Mouse (Mus musculus) left cerebral cortex, postnatal 14 days (tissue): Measurements from ENCODE around the gene E2f1. TPM values are rescaled to one million over a fixed set of nuclear protein-coding genes. Genes with fewer than 3 reads are reported as not detected.

ENCODE experiments used
- DNase-seq, 2 experiments: peaks; one replicate each; pipeline ENCODE4 v3.0.0; 2021 to 2022; ENCODE audit warnings: low spot score in 2 of 2, mixed read lengths in 1 of 2
- intact Hi-C: fragments of 180-260 bp; cut with DNase I; formaldehyde crosslinking; loops from one replicate; pipeline ENCODE4 v1.15.1; 2025
- total RNA-seq, 2 experiments: library from RNA; stranded (reverse); gene quantifications; 2 replicates each; pipeline ENCODE4 v1.2.3; 2021

Gene E2f1
- total RNA-seq, 2 experiments from 2014 or later: 11.5 to 11.8 TPM

DNA sequence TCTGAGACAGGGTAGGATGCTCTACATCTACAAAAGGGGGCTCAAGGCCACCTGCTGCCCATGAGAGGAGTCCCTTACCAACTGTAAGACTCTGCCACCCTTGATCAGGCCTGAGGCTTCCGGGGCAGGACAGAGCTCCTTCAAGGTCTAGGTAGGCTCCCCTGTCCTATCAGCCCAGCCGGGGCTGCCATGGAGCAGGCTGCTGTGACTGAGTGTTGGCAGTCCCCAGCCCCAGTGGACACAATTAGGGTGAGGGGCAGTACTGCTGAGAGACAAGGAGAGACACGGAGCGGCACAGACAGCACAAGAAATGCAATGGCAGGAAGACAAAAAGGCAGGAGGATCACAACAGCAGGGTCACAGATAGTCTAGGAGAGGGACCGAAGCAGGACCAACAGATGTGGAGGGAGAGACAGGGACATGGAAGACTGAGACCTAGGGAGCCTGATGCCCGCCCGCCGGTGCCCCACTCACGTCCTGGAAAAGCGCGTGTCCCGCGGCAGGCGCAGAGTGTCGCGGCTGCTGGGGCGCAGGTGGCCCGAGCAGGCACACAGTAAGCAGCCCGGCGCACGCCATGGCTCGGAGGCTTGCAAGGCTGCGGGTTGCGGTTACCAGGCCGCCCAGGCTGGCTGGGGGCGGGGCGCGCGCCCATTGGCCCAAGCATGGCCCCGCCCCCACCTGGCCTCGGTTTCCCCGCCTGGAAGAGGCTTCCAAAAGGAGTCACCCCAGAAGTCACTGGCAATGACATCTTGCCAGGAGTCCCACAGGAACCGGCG, 11.2 kb downstream of the E2f1 start, which contains the start of gene Necab3:
TSS of gene Necab3 (minus strand) at position 627 of the 776 bp plus-strand sequence.
- intact Hi-C loops: loop anchor here (5.0 kb wide), 1 partner anchor 54 kb away; the partner anchor contains the start of genes 4930519P11Rik and Zfp341
- peak; percentile 60 to 72 for DNase-seq

DNA sequence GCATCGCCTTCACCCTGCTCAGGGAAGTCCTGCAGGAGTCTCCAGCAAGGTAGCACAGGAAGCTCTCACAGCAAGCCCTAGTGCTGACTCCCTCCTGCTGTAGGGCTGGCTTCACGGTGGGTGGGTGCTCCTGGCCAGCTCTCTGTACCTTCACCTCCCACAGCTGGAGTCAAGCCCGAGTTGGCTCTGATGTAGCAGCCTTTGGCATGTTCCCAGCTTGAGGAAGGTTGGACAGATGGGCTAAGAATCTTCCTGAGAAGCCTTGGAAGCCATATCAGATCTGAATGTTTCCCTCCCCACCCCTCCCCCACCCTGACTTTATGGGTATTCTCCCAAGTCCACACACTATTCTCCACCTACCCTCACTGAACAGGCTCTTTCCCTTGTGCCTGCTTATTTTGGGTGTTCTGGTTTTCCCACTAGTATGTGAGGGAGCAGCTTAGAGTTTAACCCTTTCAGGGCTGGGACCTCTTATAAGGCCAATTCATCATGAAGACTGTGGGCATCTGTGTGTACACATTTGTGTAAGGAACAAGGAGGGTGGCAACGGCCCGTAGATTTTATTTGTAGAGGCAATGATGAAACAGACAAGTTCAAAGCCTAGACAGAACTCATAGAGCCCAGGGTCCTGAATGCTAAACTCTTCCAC, 12.4 kb downstream of the E2f1 start:
- intact Hi-C loops: loop anchor here (5.0 kb wide), 1 partner anchor 55 kb away; the partner anchor contains the start of genes 4930519P11Rik and Zfp341
- DNase-seq: peak in 1 of 2 experiments; percentile 62

DNA sequence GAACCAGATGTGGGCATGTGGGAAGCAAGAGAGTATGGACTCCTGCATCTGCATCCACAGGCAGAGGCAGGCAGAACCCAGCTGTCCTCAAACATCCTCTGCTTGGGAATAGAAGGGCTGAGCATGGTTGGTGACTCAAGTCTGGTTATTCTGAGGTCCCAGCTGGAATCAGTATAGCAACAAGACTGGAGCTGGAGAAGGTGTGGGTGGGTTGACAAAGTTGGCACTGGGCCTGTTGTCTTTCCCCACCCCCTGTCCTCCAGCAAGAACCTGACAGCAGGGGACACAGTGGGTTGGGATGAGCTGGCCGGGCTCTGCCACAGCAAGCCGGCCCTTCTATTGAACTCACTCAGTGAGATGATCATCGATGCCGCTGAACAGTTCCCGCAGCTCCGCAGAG, 14.5 kb downstream of the E2f1 start:
- intact Hi-C loops: loop anchor here (2.0 to 5.0 kb wide), 2 partner anchors 30 to 57 kb away; partner anchors contain the start of genes 4930519P11Rik and Zfp341
- DNase-seq: peak; percentile 64 to 88

DNA sequence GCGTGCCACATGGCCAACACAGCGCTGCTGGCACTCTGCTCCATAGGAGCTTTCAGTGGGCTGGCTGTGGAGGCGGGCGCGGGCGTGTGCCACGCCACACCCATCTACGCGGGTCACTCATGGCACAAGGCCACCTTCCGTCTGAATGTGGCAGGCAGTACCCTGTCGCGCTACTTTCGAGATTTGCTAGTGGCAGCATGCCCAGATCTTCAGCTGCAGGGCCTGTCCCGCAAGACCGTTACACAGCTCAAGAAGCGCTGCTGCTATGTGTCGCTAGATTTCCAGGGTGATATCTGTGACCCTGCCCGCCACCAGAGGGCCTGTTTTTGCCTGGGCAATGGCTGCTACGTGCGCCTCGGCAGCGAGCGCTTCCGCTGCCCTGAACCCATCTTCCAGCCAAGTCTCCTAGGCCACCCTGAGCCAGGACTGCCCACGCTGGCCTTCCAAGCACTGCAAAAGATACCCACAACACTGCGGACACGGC, 17.2 kb downstream of the E2f1 start:
- peak; percentile 73 to 86 for DNase-seq
- intact Hi-C loops: no loop called here

DNA sequence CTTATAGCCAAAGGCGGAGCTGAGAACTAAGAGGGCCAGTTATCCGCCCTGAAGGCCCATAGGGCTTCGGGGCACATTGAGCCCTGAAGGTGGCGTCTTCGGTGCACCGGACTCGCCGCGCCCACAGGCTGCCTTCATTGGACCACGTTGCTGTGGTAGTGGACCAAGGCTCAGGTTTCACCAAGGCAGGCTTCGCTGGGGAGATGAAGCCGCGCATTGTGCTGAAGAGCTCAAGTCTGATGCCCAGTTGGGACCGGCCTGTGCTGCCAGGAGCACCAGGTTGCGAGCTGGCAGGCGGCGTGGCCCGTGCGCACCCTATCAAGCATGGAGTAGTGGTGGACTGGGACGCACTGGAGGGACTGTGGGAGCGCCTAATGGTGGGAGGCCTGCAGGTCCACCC, 17.8 kb downstream of the E2f1 start:
- intact Hi-C loops: no loop called here
- no peak for DNase-seq

DNA sequence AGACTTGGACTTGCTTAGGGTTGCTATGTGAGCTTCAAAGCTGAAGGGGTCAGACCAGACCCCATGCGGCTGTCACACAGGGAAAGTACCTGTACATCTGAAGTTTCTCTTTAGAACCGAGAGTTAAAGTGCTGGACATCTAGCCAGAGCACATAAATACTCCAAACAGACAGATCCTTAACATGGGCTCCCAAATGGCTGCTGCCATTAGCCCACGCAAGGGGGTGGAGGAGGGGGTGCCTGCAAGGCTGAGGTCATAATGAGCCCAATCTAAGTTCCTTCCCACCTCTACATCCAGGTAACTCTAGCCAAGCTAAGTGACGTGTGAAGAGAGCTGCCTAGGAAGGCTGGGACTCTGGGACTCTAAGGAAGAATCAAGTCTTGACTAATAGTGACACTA, 18.2 kb downstream of the E2f1 start, which contains the start of gene Actl10:
TSS of gene Actl10 (plus strand) at position 301 of the 400 bp plus-strand sequence.
- no peak for DNase-seq
- intact Hi-C loops: no loop called here

DNA sequence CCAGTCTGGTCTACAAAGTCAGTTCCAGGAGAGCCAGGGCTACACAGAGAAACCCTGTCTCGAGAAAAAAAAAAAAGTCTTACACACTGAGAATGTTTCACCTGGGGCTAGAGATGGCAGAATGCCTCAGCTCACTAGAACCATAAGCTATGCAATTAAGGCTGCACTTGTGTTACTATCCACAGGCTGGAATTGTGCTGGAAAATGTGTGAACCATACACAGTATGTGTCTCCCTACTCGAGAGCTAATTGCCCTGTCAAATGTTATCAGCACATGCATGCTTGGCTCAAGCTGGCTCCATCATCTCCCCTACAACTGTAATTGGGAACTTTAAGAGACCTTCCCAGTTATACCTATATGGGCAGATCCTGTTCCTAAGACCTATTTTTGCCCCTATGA, 18.8 kb downstream of the E2f1 start:
- intact Hi-C loops: no loop called here
- no peak for DNase-seq

DNA sequence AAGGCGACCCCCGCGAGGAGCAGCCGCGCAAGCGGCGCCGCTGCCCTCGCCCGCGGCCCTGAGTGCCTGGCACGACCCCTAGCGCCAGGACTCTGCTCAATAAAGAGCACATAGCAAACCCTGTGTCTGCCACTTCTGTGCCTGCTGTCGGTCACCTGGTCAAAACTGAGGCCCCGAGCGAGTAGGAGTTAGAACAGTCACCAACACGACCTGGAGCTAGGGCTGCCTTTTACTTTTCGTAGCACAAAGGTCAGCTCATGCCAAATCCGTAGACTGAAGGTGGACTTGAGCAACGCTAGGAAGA, 19.9 kb downstream of the E2f1 start:
- DNase-seq: no peak
- intact Hi-C loops: no loop called here

DNA sequence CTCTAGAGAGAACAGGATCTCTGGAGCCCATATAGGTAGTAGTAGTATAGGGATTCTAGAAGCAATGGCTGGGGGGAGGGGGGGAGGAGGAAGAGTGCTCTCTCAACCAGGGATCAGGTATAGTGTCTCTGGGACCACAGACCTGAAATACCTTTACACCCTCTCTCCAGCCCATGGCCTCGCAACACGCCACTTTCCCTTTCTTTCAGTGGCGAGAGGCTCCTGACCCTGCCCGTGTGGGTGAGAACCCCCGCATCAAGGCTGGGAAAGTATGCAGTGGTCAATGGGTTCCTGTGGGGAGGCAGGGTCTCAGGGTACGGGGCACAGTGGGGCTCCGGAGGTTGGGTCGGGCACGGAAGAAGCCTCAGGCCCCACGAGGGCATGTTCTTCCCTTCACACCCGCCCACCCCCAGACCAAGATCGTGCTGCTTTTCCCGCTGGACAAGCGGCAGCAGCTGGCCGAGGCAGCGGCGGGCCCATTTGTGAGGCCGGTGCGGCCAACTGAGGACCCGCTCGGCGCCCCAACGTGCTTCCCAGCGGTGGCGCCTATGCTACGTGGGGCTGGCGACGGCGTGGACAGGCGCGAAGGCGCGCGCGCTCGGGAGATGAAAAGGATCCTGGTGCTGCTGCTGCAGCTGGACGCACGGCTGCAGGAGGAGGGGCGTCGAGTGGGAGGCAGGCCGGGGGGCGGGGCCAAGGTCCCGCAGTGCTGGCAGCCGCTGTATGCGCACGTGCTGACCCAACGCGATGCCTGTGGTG, 20.4 kb downstream of the E2f1 start:
- peak; percentile 66 to 74 for DNase-seq
- intact Hi-C loops: no loop called here

DNA sequence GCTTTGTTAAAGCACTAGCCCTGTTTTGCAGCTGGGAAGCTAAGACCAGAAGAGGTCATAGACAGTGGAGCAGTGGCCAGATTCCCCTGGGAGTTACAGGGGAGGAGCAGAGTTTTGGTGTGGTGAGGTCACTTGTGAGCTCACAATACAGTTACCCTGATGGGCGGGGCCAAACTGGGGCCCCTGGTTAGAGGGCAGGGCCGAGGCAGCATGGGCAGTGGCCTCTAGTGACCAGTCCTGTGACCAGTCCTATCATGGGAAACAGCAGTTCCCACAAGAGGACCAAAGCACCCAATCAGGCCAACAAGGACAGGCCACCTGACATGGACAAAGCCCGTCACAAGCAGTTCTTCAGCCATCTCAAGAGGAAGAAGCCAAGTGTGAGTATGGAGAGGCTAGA, 21.0 kb downstream of the E2f1 start:
- DNase-seq: no peak
- intact Hi-C loops: no loop called here

DNA sequence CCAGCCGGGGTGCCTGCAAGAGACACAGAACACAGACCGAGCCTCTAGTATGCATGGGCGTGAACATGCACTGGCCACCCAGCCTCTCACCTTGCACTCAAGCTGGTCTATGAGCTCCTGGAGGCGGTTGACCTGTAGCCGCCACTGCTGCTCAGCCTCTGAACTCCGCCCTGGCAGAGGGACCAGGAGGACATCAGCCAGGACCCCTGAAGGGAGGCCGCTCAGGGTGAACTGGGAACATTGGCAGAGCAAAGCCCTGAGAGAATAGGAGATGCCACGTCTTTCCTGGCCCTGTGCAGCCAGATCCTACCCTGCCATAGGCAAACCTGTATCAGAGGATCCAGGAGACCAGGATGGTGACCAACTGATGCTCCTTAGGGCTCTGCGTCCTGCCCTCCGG, 23.0 kb downstream of the E2f1 start, which contains the start of gene 1700003F12Rik:
TSS of gene 1700003F12Rik (plus strand) at position 375 of the 400 bp plus-strand sequence.
- DNase-seq: no peak
- intact Hi-C loops: no loop called here

DNA sequence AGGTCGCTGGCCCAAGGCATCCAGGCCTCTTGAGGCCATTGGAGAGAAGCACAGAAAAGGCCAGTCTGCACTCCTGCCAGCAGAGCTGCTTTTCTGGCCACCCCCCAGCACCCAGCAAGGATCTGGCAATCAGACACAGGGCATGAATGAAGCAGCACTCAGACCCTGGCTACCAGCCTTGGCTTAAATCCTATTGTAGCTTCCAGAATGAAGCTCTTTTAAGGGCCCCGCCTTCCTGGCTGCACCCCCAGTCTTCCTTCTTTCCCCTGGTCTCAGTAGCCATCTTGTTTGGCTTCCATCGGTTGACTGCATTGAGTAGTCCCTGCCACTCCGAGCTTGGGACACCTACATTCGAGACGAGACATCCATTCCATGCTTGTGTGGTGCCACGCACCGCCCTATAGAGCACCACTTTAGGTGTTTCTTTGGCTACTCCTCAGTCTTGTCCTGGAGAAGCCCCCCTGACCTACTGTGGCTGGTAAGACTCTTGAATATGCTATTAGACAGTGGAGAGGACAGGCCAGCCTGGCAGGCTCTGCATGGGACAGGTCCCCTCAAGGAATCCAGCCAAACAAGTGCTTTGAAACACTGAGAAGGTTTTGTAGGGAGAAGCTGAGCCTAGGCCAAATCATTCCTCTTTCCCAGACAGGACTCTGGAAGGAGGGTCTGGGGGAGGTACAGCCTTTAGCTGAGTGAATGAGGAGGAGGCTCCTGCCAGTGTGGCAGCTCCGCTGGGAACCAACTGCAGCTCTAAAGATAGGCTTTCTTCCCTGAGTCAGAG, 25.9 kb downstream of the E2f1 start:
- peak; percentile 75 to 85 for DNase-seq
- intact Hi-C loops: no loop called here

DNA sequence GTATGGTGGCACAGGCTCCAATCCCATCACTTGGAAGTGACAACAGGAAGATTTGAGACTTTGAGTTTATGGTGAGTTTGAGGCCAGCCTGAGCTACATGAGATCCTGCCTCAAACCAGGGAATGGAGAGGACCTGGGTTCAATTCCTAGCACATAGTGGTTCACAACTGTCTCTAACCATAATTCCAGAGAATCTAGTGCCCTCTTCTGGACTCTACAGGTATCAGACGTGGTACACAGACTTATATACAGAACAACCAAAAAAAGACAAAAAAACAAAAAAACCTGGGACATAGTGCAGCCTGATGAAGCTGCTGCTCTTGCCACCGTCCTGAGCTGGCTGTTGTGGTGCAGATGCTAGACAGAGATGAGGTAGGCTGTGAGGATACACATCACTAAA, 28.1 kb downstream of the E2f1 start:
- intact Hi-C loops: no loop called here
- DNase-seq: no peak

DNA sequence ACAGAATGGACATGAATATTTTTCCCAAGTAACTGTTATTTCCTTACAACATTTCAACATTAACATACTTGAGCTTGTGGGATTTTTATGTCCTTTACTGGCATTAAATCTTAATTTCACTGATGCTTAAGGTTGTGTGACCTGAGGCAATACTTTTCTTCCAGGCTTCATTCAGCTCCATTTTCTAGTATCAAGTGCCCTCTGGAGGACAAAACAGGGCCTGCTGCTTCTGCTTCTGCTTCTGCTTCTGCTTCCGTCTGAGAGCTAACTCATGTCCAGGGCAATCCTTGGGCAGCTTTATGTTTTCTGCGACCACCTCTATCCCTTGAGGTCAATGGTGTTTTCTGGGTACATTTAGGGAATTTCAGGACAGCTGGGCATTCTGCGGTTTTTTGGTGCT, 30.0 kb downstream of the E2f1 start:
- DNase-seq: peak; percentile 74
- intact Hi-C loops: loop anchor here (1.0 kb wide), 1 partner anchor 122 kb away; no protein-coding TSS in a partner anchor

DNA sequence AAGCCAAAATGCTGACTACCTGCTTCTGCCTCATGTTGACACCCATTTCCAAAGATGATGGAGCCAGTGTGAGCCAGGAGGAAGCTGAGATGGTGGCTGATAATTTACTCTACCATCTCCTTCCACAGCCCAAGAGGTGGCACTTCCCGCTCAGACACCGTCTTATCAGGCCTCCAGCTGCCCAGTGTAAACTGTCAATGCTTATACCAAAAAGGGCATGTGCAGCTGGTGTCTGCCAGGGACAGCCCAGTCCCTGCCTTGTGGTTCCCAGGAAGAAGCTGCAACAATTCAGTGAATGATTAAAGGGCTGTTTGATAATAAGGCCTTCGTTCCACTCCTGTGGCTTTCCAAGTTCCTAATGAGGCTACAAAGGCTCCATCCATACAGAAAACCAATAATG, 31.0 kb downstream of the E2f1 start:
- DNase-seq: no peak
- intact Hi-C loops: loop anchor here (1.0 kb wide), 1 partner anchor 121 kb away; no protein-coding TSS in a partner anchor

DNA sequence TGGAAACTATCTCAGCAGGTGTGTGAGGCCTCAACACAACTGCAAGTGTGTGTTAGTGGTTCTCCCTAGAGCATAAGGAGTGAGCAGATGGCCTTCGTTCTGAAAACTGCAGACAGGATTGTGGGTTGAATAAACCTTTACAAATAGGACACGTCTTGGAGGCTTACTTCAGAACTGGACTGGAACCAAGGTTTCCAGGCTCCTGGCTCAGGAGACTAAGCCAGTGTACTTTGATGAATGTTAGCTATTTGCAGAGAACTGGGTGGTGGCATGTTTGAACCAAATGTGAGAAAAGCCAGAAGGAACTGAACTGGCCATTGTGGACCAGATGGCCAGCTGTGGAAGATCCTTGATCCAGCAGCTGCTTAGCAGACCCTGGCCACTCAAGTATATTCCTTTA, 31.4 kb downstream of the E2f1 start:
- intact Hi-C loops: no loop called here

DNA sequence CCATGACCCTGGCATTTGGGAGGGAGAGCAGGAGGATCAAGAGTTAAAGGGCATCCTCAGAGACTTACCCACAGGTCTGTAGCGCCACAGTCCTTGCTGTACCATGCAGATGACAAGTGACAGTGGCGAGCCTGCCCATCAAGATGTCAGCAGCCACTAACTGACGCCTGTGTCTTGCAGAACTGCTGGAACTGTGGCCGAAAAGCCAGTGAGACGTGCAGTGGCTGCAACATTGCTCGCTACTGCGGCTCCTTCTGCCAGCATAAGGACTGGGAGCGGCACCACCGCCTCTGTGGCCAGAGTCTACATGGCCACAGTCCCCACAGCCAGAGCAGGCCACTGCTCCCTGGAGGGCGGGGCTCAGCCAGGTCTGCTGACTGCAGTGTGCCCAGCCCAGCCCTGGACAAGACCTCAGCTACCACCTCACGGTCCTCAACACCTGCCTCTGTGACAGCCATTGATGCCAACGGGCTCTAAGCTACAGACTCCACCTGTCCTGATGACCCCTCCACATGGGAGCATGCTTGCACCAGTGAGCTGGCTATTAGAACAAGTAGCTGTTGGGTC, 34.9 kb downstream of the E2f1 start:
- intact Hi-C loops: no loop called here

More for the DNA sequence above, 31.4 kb downstream of the E2f1 start:
- DNase-seq: peak; percentile 62 to 75

DNA sequence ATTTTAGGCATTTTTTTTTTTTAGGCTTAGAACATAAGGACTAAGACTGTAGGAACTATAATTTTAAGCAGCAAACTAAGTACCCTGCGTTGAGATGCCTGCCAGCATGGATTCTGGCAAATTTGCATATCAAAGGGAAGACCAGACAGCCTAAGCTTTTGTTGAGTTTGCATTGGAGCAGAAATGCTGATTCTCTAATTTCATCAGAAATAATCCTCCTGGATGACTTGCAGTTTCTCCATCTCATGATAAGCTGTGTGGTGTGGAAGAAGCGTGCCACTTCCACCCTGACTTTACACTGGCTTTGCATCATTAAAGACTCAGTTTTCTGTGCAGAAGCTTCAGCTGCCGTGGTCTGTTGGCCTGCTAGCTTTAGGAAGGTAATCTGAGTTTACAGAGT, 36.8 kb downstream of the E2f1 start:
- intact Hi-C loops: no loop called here

More for the DNA sequence above, 34.9 kb downstream of the E2f1 start:
- DNase-seq: no peak

DNA sequence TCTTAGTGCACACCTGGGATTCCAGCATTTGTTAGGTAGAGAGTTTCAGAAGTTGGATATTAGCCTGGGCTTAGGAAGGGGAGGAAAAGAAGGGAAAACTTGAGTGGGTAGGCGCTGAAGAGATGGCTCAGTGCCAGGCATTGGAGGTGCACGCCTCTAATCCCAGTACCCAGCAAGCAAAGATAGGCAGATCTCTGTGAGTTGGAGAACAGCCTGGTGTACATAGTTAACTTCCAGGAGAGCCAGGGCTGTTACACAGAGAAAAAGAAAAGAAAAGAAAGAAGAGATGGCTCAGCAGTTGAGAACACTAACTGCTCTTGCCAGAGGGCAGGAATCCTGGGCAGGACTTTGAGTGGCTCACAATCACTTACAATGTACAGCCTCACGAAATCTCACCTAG, 43.2 kb downstream of the E2f1 start:
- intact Hi-C loops: no loop called here
- no peak for DNase-seq

More for the DNA sequence above, 36.8 kb downstream of the E2f1 start:
- DNase-seq: no peak
